Mouse (Mus musculus) T-helper 17 cell (primary cell): ENCODE data around the gene Cxadr.

Source experiments
- in situ Hi-C, 2 experiments: fragments of 300-600 bp; cut with MboI, MseI; formaldehyde crosslinking; loops; 1 replicate in 1 of 2; 2 replicates in 1 of 2; pipeline ENCODE4 v1.15.1; 2025; ENCODE audit warnings: high pct_unique_total_duplicates in 2 of 2

Cxadr gene

GRCm38 (mm10) chr16:78301183-78301830 lies at the start of gene Cxadr:
TSS of gene Cxadr (plus strand) at chr16:78301489.
- in situ Hi-C loops: loop anchor here in 1 of 2 experiments (5.0 to 25.0 kb wide), 3 partner anchors 94 to 1561 kb away; no protein-coding TSS in a partner anchor

- in situ Hi-C loops: no loop called here
Measured at GRCm38 (mm10) chr16:78258989-78259388, 42.3 kb upstream of the Cxadr start.

GRCm38 (mm10) chr16:78260070-78260879 lies 41.0 kb upstream of the Cxadr start:
- in situ Hi-C loops: no loop called here

- in situ Hi-C loops: no loop called here
Measured at GRCm38 (mm10) chr16:78261520-78261919, 39.8 kb upstream of the Cxadr start.

DNA sequence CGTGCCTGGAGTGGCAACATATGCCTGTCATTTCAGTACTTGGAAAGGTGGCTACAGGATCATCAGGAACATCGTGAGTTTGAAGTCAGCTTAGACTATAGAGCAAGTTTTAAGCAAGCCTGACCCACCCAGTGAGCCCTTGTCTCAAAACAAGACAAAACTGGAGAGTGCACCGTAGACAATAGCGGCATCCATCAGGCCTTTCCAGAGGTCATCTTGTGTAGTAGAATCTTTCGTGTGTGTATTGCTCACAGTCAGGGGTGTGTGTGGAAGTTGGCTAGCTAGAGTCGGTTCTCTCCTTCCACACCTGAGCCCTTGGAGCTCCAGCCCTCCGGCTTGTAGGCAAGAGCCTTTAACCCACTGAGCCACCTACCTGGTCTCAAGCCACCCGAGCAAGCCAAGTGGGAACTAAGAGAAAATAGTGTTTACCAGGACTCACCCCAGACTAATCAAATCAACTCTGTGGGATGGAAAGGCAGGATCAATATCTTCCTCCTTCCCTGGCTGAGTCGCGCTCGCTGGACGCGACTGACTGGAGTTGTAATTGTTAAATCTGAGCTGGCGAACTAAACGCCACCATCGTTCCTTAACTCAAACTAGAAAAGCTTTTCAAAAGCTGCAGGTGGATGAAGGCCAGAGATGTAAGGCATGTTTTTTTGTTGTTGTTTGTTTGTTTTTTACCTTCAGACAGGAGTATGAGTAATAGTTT lies 36.7 kb upstream of the Cxadr start:
- in situ Hi-C loops: no loop called here

DNA sequence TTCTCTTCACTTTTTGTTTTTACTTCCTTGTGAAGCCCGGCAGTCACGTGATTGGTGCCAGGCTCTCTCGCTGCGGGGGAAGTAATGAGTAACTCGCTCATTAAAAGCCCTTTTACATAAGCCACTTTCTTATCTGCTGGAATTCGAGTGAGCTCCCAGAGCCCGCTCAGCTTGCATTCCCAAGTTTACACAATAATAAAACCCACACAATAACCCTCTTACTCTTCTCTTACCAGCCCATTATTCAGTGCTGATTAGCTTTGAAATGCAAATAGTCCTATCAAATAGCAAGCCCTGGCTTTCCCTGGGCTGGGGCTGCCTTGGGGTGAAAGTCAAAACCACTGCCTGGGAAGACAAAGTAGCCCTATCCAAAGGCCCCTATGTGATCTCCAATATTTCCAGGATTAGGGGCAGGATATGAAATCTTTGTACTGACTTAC lies 36.1 kb upstream of the Cxadr start:
- in situ Hi-C loops: no loop called here

- in situ Hi-C loops: no loop called here
Measured at GRCm38 (mm10) chr16:78265826-78266225, 35.5 kb upstream of the Cxadr start.

DNA sequence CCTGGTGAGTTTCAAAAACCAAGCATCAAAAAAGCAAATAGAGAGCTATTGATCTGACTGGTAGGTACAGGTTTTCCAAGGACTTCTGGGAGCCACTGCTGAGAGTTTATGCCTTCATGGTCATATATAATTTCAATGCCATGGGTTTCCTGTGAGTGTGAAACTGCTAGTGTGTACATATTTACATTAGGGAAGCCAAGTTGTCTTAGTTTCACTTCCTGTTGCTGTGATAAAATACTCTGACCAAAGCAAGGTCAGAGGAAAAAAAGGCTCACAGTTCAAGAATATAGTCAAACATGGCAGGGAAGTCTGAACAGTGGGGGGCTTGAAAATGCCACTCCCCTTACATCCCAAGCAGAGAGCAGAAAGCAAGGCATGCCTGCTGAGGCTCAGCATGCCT lies 33.8 kb upstream of the Cxadr start:
- in situ Hi-C loops: no loop called here

- in situ Hi-C loops: no loop called here
Measured at GRCm38 (mm10) chr16:78268167-78268566, 33.1 kb upstream of the Cxadr start.

DNA sequence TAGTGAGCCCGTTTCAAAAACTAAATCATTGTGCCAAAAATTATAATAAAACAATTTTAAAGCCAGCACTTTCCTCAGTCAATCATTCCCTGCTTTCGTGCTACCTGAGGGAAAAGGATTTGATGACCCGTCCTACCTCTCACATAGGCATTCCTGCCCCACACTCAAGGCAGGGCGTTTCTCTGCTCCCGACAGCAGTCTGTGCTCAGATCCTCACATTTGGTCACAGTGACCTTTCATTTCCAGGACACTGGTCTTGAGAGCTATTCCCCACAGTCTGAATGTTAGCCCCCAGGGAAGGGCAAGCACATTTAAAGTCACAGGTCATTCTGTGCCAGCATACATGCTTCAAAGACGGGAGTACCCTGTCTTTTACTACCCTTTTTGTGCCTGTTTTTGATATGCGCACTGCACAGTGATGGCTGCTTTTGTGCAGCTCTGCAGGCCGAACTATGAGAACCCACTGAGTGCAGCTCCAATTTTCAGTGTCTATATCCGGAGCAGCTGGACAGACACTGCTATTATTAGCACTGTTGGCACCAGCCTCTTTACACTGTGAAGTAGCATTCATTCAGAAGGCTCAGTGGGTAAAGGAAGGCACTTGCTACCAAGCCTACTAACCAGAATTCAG lies 26.3 kb upstream of the Cxadr start:
- in situ Hi-C loops: no loop called here

DNA sequence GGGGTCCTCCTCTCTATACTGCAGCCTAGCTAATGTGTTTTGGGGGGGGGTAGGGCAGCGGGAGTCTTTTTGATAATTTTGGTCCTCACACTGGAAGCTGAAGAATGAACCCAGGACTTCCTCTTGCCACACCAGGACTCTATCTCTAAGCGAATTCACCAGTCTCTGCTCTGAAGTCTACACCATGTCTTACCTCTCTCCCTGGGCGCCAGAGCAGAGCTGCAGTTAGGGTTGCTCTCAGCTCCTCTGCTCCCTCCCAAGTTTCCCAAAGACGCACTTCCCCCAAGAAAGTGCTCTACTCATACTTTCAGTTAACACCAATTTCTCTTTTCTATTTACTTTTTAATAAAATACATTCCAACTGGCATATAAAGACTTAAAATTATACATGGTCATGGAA lies 23.7 kb upstream of the Cxadr start:
- in situ Hi-C loops: no loop called here

DNA sequence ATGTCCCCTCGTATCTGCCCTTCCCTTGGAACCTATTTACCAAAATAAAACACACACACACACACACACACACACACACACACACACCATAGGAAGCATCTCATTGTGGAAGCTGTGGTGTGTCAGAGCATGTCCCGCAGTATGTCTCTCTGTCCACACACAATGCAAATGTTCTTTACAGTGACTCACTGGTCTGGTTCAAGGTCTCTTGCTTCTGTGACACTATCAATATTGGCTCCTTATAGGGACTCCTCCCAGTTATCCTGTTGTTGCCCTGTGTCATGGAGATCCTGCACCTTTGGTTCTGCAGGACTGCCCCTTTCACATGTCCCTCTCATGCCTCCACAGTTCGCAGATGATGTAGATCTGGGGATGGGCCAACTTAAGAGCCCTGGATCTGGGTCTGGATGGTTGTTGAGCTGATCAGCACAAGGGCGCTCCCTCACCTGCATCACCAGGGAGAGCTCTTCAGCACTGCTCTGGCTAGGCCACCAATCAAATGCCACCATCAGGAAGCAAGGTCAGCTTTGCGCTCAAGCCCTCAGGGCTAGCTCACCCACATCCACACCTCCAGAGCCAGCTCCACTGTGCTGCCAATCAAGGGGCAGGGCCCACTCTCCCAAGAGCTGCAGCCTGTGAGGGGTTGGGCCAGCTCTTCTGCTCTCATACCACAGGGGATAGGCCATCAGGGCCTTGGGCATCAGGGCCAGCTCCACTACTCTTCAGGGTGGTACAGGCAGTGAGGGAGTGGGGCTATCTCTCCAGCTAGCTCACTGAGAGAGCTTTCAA lies 21.0 kb upstream of the Cxadr start:
- in situ Hi-C loops: loop anchor here in 1 of 2 experiments (10.0 kb wide), 1 partner anchor 55 kb away; no protein-coding TSS in a partner anchor

DNA sequence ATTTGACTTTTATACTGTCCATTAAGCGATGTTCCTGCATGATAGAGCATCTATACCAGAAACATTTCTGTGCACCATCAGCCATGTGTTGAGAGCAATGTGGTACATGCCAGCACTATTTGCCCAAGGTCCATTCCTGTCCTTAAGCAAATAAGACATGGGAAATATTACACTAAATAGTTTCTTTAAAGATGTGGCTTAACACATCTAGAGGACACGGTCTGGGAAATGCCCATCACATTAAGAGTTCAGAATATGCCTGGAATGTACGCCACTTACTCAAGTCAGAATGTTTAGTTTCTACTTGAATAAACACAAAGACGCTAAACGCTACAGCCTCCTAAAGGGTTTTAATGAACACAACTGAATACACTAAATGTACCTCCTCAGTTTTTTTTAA lies 18.1 kb upstream of the Cxadr start:
- in situ Hi-C loops: loop anchor here in 1 of 2 experiments (10.0 kb wide), 1 partner anchor 58 kb away; no protein-coding TSS in a partner anchor

DNA sequence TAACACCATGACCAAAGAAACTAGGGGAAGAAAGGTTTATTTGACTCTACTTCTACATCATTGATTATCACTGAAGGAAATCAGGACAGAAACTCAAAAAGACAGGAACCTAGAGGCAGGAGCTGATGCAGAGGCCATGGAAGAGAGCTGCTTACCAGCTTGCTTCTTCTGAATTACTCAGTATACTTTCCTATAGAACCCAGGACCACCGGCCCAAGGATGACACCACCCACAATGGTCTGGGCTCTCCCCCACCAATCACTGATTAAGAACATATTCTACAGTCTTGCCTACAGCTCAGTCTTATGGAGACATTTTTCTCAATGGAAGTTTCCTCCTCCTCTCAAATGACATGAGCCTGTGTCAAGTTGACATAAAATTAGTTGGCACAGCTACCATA lies 7.2 kb upstream of the Cxadr start:
- in situ Hi-C loops: no loop called here

GRCm38 (mm10) chr16:78294606-78295275 lies 6.5 kb upstream of the Cxadr start:
- in situ Hi-C loops: no loop called here

- in situ Hi-C loops: no loop called here
Measured at GRCm38 (mm10) chr16:78295601-78296000, 5.7 kb upstream of the Cxadr start.

DNA sequence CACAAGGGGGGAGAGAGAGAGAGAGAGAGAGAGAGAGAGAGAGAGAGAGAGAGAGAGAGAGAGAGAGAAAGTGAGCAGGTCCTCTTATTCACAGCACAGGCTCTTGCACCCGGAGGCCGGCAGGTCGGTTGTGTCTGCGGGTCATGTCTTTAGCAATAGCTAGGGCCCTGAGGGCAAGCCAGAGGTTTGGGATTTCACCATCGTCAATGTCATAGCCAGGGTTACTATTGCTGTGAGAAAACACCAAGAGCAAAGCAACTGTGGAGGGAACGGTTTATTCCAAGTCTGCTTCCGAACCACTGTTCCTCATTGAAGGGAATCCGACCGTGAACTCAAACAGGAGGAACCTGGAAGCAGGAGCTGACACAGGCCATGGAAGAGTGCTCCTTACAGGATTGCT lies 5.2 kb upstream of the Cxadr start:
- in situ Hi-C loops: no loop called here

DNA sequence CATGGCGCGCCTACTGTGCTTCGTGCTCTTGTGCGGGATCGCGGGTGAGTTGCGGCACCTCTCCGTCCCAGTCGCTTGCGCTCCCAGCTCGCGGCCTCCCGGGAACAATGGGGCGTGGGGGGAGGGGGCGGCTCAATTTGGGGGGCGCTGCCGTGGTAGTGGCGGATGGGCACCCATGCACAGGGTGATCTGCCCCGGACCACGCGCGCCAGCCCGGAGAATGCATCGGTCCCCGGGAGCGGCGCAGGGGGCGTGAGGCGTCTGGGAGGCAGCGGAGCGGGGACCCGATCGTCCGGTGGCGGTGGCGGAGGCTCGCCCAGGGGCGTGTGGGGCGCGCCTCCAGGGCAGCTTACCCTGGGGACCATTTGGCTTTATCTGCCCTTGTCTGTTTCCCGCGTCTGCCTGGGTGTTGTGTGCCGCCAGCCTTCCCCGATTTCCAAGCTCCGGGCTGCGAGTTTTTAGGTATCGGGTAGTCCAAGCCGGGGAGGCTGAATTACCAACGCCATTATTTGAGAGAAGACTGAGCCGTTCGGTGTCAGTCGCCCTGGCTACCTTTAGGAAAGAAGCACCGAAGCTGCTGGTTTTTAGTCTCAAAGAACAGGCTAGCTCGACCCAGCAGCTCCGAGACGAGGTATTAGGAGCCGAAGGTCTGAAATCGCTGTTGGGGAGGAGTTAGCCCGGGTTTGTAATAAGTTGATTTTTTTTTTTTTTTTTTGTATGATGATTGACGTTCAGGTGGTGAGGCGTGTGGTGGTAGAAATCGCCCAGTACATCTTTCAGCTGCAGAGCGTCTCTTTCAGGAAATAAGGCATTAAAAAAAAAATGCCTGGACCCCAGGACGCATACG lies 765 bp downstream of the Cxadr start:
- in situ Hi-C loops: loop anchor here in 1 of 2 experiments (5.0 to 25.0 kb wide), 3 partner anchors 95 to 1560 kb away; no protein-coding TSS in a partner anchor

GRCm38 (mm10) chr16:78302678-78303050 lies 1.4 kb downstream of the Cxadr start:
- in situ Hi-C loops: loop anchor here in 1 of 2 experiments (5.0 to 25.0 kb wide), 3 partner anchors 95 to 1560 kb away; no protein-coding TSS in a partner anchor
